Mouse (Mus musculus) cerebral cortex, adult 2 months (tissue): ENCODE measurements around the gene Gatad2a.

Source experiments
- WGBS: fragments of 180-500 bp; shearing (Covaris S2); methylation state at CpG from one replicate; pipeline ENCODE4 v1.1.7; 2018; 5-methylcytosine and 5-hydroxymethylcytosine counted together

Gatad2a gene

DNA sequence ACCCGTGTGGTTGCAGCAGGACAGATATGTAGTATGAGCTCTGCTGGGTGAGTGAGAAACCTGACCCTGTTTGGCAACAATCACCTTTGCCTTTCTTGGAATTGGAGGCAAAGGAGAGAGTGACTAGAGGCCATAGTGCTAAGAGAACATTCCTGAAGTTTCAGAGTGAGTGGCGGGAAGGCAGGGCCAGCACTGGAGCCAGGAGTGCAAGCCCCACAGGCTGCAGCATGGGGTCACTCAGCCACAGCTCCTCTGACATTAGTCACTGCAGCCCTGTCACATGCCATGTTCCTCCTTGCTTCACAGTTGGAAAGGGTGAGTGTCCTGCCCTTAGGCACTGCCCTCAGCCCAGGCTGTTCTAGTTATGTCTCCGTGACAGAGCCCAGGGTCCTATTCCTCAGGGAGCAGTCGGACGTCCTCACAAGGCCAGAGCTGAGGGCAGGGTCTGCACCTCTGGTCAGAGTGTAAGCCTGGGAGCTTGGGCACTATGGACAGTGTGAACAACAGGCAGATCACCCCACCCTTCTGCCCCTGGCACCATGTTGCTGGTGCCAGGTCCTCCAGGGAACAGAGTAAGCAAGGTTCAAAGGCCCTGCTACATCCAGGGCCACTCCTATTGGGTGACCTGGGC is 128.4 kb downstream of the Gatad2a start:
- WGBS, result 84% methylated on average over 5 of the region's 5 CpGs

GRCm38 (mm10) chr8:69864180-69864579 is 132.0 kb downstream of the Gatad2a start:
- 70% methylated on average over 5 of the region's 5 CpGs for WGBS

DNA sequence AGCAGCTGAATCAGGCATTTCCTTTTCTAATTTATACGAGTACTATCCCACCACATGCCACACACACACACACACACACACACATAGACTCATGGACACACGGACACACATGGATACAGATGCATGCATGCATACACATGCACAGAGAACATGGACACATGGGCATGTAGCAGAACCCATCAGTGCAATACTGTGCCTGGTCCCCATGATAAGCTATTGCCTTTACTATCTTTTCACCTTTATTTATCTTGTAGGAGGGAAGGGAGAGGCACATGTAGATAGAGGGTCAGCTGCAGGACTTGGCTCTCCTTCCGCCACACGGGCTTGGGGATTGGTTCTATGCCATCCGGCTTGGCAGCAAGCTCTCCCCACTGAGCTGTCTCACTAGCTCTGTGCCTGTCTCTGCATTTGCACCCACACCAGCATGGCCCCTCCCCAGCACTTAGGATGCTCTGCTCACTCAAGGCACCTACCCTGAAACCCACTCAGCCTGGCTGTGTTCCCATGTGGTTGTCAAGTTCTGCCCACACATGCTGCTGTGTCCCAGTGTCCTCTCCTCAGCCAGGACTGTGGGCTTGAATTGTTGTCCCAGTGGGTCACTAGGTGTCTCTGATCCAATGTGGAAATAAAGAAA is 132.7 kb downstream of the Gatad2a start:
- WGBS, result 51% methylated on average over 5 of the region's 5 CpGs

DNA sequence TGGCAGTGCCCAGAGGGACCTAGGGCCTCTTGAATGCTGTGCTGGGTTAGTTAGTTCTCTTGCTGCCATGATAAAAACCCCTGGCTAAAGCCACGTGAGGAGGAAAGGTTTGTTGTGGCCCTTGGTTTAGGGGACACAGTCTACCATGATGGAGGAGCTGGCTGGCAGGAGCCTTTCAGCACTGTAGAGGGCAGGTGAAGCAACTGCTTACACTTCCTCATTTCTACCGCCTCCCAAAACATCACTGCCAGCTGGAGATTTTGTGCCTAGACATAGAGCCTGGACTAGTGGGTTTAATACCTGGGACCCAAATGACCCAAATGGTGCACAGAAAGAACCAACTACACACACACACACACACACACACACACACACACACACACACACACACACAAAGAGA is 134.9 kb downstream of the Gatad2a start:
- WGBS, result 91% methylated on average over 2 of the region's 2 CpGs

DNA sequence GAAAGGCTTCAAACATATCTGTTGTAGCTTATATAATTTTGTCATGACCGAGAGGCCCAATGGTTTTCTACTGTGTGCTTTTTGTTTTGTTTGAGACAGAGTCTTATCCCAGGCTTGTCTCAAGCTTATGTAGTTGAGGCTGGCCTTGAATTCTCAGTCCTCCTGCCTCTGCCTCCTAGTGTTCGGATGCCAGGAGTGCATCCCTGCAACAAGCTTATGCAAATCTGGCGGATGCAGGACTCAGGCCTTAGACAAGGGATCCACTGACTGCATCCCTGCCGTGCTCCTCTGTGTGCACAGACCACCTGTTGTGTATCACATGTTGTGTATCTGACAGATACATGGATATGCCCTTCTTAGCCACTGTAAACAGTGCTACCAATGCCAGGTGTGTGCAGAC is 135.4 kb downstream of the Gatad2a start:
- WGBS, result 74% methylated on average over 4 of the region's 4 CpGs
